Mouse (Mus musculus): ENCODE data around the gene Pm20d1.

DNA sequence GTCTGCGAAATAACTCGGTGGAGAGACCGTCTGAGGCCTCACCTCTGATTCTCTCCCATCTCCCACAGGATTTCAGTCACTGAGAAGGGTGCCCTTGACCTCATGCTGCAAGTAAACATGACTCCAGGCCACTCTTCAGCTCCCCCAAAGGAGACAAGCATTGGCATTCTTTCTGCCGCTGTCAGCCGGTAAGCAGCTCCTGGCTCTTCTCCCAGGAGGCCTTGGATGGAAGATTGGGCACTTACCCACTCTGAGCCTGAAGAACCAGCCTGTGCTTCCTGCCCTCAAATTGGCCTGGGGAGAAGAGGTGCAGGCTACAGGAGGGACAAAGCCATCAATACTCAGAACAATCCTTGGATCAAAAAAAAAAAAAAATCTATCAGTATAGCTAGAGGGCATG is 5.5 kb downstream of the Pm20d1 start:
- TF ChIP-seq CTCF (IDR thresholded peaks at IDR 0.05; ENCODE audit: insufficient read depth, low read length) (no peak), POLR2A (IDR thresholded peaks at IDR 0.05; ENCODE audit: borderline replicate concordance, extremely low read depth, low read depth, low read length) (no peak)
